Mouse (Mus musculus) bone marrow, adult 2 months (tissue): ENCODE data around the gene Ptgfrn.

Experiments used
- CTCF ChIP-seq: fragments of 200-500 bp; IDR thresholded peaks from 2 replicates; pipeline ENCODE4 v1.5.1; 2011; ENCODE audit warnings: low read length, control low read depth; ENCODE audit not compliant: control insufficient read depth, insufficient read depth
- POLR2A ChIP-seq: fragments of 200-500 bp; IDR thresholded peaks from 2 replicates; pipeline ENCODE4 v1.6.1; 2011; ENCODE audit warnings: low read depth, mild to moderate bottlenecking, control low read depth, low read length, borderline replicate concordance; ENCODE audit not compliant: control insufficient read depth

GRCm38 (mm10) chr3:101124716-101125115 lies 14.6 kb upstream of the Ptgfrn start:
- TF ChIP-seq CTCF: no peak
- TF ChIP-seq POLR2A: no peak
